Mouse (Mus musculus): ENCODE results near the gene 9530077C05Rik. TPM values are rescaled to one million over a fixed set of nuclear protein-coding genes. Genes with fewer than 3 reads are reported as not detected.
"Not testable (repeated sequence)": the region's sequence is repeated elsewhere in the genome, so short reads cannot be mapped to it uniquely, and the experiment has no call there.

9530077C05Rik gene
- polyA plus RNA-seq, 1 experiment: not detected

DNA sequence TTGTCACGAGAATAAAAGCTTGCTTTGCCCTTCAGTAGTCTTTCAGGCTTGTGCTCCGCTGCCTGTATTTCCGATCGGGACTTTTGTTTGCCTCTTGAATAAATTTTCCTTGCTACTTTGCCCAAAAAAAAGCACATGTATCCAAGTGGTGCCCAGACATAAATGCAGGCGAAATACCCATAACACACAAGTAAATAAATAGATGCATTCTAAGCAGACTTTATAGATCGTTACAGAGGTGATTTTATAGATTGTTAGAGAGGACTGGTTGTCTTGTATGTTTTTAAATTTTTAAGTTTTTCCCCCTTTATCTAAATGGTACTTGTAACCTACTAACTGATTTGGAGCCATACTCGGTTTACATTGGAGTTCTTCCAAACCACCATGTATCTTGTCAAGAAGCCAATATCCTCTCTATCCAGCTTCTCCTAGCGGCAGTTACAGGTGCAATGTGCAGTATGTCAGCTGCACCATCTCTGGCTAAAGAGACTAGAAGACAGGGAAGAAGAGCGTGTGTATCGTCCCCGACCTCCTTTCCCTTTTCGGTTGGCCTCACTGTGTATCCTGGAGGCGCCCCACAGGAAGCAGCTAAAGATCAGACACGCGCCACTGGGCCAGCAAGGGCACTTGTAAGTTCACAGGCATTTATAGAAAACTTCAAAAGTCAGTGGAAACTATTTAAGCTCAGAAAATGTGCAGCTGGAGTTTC lies 18.4 kb downstream of the 9530077C05Rik start:
- H3K4me3 ChIP-seq (ENCODE audit: insufficient read depth, low read depth, low read length): no peak overlapping the region
- no peaks in the 10 kb centered on the region for H3K4me1 ChIP-seq (ENCODE audit: control insufficient read depth, insufficient read depth, insufficient read length, low read length)
- H3K27ac ChIP-seq (replicated peaks; ENCODE audit: low read depth, low read length): no peak overlapping the region

DNA sequence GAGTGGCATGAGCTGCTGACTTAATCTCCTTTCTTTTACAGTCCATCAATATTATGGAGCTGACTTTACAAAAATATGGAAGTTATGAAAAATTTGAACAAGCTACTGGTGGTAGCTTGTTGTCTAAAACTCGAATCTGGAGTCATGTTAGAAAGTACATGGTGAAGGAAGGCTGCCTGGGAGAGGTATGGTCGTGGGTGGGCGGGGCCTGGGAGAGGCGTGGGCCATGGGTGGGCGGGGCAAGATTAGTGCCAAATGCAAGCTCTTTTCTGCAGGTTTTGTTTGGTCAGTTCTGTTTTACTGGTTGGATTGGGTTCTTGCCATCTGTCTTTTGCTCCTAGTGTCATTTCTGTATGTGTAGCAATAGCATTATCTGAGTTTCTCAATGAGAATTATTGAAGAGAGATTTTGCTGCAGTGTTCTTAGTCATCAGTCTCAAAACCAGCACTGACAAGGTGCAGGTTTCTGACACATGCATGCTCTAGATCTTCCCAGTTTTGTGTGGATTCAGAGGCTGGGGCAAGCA lies 19.1 kb downstream of the 9530077C05Rik start:
- Histone ChIP-seq H3K27ac (replicated peaks; ENCODE audit: low read depth, low read length) (no peak overlapping the region), H3K4me1 (ENCODE audit: control insufficient read depth, insufficient read depth, insufficient read length, low read length) (no peaks in the 10 kb centered on the region), H3K4me3 (ENCODE audit: insufficient read depth, low read depth, low read length) (no peak overlapping the region)

DNA sequence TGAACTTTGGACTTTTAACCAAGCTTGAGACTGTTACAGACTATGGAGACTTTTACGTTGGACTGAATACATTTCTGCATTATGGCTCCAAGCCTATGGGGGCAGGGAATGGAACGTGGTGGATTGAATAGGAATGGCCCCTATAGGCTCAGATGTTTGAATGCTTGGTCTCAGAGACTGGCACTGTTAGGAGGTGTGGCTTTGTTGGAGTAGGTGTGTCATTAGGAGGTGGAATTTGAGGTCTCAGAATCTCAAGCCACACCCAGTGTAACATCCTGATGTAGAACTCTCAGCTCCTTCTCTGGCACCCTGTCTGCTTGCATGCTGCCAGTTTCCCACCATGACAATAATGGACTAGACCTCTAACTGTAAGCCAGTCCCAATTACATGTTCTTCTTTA lies 21.9 kb downstream of the 9530077C05Rik start:
- Histone ChIP-seq H3K27ac (replicated peaks; ENCODE audit: low read depth, low read length) (no peak overlapping the region), H3K4me1 (ENCODE audit: control insufficient read depth, insufficient read depth, insufficient read length, low read length) (no peaks in the 10 kb centered on the region), H3K4me3 (ENCODE audit: insufficient read depth, low read depth, low read length) (no peak overlapping the region)

DNA sequence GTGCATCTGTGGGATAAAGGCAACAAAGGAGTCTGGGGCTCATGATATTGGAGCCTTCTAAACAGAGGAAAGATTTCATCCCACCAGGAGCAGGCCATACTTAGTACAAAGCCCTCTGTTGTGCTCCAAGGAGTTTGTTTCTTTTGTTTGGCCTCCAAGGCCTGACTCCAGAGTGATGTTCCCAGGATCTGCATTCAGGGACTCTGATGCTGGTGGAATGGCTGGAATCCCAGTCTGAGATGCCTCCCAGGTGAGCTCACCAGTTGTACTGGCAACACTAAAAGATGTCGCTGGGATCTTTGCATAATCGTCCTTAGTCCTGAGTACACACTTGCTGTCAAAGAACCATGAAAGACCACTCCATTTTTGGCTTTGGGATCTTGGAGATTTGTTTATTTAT lies 22.8 kb downstream of the 9530077C05Rik start:
- H3K4me3 ChIP-seq (ENCODE audit: insufficient read depth, low read depth, low read length): no peak overlapping the region
- H3K27ac ChIP-seq (replicated peaks; ENCODE audit: low read depth, low read length): no peak overlapping the region
- H3K4me1 ChIP-seq (ENCODE audit: control insufficient read depth, insufficient read depth, insufficient read length, low read length): no peaks in the 10 kb centered on the region

DNA sequence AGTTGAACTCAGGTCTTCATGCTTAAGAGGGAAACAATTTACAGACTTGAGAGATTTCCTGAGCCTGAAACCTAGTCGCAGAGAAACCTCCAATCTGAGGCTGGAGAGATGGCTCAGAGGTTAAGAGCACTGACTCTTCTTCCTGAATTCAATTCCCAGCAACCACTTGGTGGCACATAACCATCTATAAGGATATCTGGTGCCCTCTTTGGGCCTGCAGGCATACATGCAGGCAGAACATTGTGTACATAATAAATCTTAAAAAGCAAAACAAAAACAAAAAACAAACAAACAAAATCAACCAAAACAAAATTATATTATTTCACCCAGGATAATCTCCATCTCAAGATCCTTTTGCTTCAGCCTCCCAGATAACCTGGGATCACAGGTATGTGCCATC lies 27.5 kb downstream of the 9530077C05Rik start:
- H3K4me3 ChIP-seq (ENCODE audit: insufficient read depth, low read depth, low read length): no peak overlapping the region
- no peak overlapping the region for H3K27ac ChIP-seq (replicated peaks; ENCODE audit: low read depth, low read length)
- no peaks in the 10 kb centered on the region for H3K4me1 ChIP-seq (ENCODE audit: control insufficient read depth, insufficient read depth, insufficient read length, low read length)

DNA sequence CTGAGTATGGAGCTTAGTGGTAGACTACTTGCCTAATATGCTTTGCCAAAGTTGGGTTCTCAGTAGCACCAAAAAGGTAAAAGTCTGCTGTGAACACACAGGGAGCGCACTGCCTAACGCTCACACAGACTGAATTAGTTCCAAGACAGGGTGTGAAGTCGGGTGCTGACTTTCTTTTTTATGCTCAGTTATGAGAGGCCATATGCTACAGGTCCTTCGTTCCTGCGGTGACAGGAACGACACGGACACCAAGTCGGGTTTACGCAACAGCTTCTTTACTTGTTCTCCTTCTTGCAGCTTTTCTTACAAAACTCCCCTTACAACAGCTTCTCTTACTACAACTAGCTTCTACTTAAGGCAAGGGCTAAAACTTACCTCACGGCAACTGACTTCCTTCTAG lies 31.8 kb downstream of the 9530077C05Rik start:
- H3K4me3 ChIP-seq (ENCODE audit: insufficient read depth, low read depth, low read length): no peak overlapping the region
- no peak overlapping the region for H3K27ac ChIP-seq (replicated peaks; ENCODE audit: low read depth, low read length)
- no peaks in the 10 kb centered on the region for H3K4me1 ChIP-seq (ENCODE audit: control insufficient read depth, insufficient read depth, insufficient read length, low read length)

DNA sequence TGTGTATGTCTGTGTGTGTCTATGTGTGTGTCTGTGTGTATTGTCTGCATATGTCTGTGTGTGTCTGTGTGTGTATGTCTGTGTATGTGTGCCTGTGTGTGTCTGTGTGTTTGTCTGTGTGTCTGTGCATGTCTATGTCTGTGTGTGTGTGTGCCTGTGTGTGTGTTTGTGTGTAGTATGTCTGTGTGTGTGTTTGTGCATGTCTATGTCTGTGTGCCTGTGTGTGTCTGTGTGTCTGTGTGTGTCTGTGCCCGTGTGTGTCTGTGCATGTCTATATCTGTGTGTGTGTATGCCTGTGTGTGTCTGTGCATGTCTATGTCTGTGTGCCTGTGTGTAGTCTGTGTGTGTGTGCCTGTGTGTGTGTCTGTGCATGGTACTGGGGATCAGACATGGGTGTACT lies 33.8 kb downstream of the 9530077C05Rik start:
- H3K27ac ChIP-seq (replicated peaks; ENCODE audit: low read depth, low read length): no peak overlapping the region
- H3K4me1 ChIP-seq (ENCODE audit: control insufficient read depth, insufficient read depth, insufficient read length, low read length): no peaks in the 10 kb centered on the region
- H3K4me3 ChIP-seq (ENCODE audit: insufficient read depth, low read depth, low read length): no peak overlapping the region

DNA sequence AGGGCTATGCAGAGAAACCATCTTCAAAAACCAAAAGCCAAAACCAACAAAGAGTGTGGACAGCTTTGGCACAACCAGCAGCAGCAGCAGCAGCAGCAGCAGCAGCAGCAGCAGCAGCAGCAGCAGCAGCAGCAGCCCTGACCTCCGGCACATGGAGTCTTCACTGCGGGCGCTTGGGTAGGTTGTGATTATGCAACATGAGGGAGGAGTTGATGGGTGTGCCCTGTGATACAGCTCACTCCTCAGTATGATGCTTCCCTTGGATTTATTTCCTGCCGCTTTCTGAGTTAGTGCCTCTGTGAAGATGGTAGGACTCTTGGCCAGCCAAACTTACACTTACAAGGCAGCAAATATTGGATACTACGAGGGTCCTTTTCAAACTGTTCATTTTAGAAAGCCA lies 35.9 kb downstream of the 9530077C05Rik start:
- Histone ChIP-seq H3K4me1 (ENCODE audit: control insufficient read depth, insufficient read depth, insufficient read length, low read length) (no peaks in the 10 kb centered on the region), H3K4me3 (ENCODE audit: insufficient read depth, low read depth, low read length) (no peak overlapping the region)

DNA sequence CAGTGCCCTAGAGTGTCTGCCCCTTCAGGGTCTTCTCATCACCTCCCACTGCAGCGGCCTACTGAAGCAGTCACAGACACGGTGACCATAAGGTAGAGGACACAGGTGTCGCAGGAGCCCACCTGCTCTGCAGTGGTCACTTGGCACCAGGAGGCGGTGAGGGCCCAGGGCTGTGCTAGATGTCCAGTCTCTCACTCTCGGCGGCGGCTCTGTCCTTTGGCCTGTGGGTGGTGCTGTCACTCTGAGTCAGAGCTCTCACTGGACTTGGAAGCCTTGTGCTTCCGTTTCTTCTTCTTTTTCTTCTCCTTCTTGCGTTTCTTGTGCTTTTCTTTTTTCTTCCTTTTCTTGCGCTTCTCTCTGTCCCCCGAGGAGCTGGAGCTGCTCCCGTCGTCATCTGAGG lies 37.1 kb downstream of the 9530077C05Rik start:
- Histone ChIP-seq H3K4me1 (ENCODE audit: control insufficient read depth, insufficient read depth, insufficient read length, low read length) (no peaks in the 10 kb centered on the region), H3K4me3 (ENCODE audit: insufficient read depth, low read depth, low read length) (no peak overlapping the region), H3K27ac (replicated peaks; ENCODE audit: low read depth, low read length) (no peak overlapping the region)

More for the DNA sequence above, 35.9 kb downstream of the 9530077C05Rik start:
- no peak overlapping the region for H3K27ac ChIP-seq (replicated peaks; ENCODE audit: low read depth, low read length)

DNA sequence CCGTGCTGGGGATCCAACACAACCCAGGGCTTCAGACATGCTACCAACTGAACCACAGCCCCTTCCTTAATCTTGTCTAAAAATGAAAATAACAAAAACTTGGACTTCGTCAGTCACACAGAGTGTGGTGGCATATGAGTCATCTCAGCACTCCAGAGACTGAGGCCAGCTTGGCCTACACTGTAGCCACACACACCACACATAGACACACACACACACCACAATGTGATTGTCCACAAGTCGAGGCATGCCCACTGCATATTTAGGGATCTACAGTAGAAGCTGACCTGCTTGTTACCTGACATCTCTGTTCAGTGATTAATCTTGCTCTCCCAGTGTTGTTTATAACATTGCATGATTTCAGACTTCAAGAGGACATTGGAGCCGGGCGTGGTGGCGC lies 37.9 kb downstream of the 9530077C05Rik start:
- no peaks in the 10 kb centered on the region for H3K4me1 ChIP-seq (ENCODE audit: control insufficient read depth, insufficient read depth, insufficient read length, low read length)
- no peak overlapping the region for H3K4me3 ChIP-seq (ENCODE audit: insufficient read depth, low read depth, low read length)
- no peak overlapping the region for H3K27ac ChIP-seq (replicated peaks; ENCODE audit: low read depth, low read length)

DNA sequence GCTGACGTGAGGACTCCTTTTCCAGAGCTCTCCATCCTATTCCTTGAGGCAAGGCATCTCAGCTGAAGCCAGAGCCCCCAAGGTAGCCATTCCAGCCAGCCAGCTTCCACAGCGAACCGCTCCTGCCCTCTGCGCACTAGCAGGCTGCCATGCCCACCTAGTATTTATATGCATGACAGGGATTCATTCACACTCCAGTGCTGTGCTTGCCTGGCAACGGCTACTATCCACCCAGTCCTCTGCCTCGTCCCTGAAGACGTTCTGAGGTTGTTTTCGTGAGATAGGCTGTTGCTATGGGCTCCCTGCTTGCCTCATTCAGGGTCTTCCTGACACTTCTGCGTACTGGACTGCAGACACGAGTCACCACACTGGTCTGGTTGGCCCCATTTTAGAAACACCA lies 41.4 kb downstream of the 9530077C05Rik start:
- Histone ChIP-seq H3K4me1 (ENCODE audit: control insufficient read depth, insufficient read depth, insufficient read length, low read length) (no peaks in the 10 kb centered on the region), H3K4me3 (ENCODE audit: insufficient read depth, low read depth, low read length) (no peak overlapping the region), H3K27ac (replicated peaks; ENCODE audit: low read depth, low read length) (no peak overlapping the region)

DNA sequence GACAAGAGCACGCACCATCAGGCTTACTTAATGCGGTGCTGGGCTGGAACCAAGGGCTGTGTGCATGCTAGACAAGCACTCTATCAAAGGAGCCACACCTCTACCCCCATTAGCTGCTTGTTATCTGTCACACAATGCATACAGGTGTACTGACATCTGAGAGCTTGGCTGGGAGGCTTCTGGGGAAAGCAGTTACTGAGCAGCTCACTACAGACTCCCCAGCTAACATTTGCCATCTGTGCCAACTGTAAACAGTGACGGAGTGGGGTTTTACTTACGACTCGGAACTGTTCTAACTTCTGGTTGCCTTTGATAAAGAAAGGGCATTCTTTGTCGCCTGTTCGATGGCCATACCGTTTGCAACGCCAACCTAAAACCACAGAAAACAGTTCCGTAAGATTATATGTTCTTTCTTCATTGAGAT lies 42.2 kb downstream of the 9530077C05Rik start:
- Histone ChIP-seq H3K4me3 (ENCODE audit: insufficient read depth, low read depth, low read length) (no peak overlapping the region), H3K4me1 (ENCODE audit: control insufficient read depth, insufficient read depth, insufficient read length, low read length) (no peaks in the 10 kb centered on the region), H3K27ac (replicated peaks; ENCODE audit: low read depth, low read length) (no peak overlapping the region)

DNA sequence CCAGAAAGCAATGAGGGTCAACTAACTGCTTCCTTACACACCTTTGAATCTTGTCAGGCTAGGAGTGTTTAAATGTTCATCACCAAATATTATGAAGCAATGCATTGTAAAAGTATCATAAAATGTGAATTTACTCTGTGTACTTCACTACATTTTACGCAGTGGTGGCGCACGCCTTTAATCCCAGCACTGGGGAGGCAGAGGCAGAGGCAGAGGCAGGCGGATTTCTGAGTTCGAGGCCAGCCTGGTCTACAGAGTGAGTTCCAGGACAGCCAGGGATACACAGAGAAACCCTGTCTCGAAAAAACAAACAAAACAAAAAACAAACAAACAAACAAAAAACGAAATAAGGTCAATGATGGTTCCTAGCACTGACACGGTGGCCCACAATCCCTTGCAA lies 42.7 kb downstream of the 9530077C05Rik start, which contains the start of gene Gm17545:
Gene Gm17545 (plus strand): TSS at position 301 of the 400 bp plus-strand sequence.
- H3K27ac ChIP-seq (replicated peaks; ENCODE audit: low read depth, low read length); H3K4me3 ChIP-seq (ENCODE audit: insufficient read depth, low read depth, low read length); H3K4me1 ChIP-seq (ENCODE audit: control insufficient read depth, insufficient read depth, insufficient read length, low read length): not testable (repeated sequence)

DNA sequence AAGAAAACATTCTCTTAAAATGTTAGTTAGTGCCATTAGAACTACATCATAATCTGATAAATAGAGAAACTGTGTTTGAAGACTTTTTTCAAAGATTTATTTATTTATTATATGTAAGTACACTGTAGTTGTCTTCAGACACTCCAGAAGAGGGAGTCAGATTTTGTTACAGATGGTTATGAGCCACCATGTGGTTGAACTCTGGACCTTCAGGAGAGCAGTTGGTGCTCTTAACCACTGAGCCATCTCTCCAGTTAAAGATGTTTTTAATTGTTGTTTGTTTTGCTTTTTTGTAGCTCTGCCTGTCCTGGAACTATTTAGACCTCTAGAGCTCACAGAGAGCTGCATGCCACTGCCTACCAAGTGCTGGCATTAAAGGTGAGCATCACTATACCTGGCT lies 43.7 kb downstream of the 9530077C05Rik start:
- no peak overlapping the region for H3K4me3 ChIP-seq (ENCODE audit: insufficient read depth, low read depth, low read length)
- H3K4me1 ChIP-seq (ENCODE audit: control insufficient read depth, insufficient read depth, insufficient read length, low read length): no peaks in the 10 kb centered on the region
- no peak overlapping the region for H3K27ac ChIP-seq (replicated peaks; ENCODE audit: low read depth, low read length)

DNA sequence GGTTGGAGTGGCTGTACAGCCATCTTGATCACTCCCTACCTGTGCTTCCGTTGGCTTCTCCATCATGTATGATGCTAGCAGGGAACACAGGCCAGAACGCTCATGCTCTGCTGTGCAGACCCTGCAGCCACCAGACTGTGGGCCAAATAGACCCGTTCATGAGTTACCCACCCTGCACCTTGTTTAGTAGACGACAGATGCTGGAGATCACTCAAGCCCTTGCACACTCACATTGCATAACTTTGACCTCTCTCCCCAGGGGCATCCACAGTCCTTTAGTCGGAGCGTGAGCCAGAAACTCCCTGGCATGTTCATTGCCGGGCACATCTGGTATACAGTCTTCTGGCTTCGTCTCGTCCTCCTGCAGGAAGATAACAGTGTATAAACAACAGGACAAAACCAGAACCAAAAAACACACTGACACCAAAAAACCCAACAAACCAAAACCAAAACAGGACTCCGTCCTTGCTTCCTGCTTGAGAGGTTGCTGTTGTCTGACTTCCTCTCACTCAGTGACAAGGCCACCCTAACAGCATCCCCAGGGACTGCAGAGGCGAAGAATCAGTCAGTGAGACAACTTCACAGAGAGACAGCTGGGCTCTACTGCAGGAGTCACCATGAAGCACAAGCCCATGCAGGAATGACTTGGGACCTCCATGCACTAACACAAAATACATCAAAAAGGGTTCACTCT lies 46.0 kb downstream of the 9530077C05Rik start:
- no peak overlapping the region for H3K4me3 ChIP-seq (ENCODE audit: insufficient read depth, low read depth, low read length)
- no peaks in the 10 kb centered on the region for H3K4me1 ChIP-seq (ENCODE audit: control insufficient read depth, insufficient read depth, insufficient read length, low read length)
- no peak overlapping the region for H3K27ac ChIP-seq (replicated peaks; ENCODE audit: low read depth, low read length)

DNA sequence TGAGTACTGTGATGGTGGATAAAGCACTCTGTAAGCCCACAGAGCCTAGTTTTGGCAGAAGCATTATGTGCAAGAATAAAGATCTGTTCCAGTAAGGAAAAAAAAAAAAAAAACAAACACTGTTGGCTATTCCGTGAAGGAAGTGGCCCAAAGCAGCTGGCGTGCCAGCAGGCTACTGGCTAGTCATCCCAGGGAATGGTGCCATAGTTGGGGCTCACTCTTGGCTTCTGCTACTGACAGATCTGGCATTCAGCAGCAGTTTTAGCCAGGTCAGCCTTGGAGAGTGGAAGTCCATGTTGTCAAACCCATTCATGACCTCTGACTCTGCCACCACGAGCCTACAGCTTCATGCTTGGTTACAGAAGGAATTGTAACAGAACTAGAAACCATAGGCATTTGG lies 50.6 kb downstream of the 9530077C05Rik start:
- H3K4me1 ChIP-seq (ENCODE audit: control insufficient read depth, insufficient read depth, insufficient read length, low read length): no peaks in the 10 kb centered on the region
- no peak overlapping the region for H3K4me3 ChIP-seq (ENCODE audit: insufficient read depth, low read depth, low read length)
- H3K27ac ChIP-seq (replicated peaks; ENCODE audit: low read depth, low read length): no peak overlapping the region

All from brown adipose tissue, adult 24 weeks (tissue).